Mouse (Mus musculus): Measurements from ENCODE around the gene Gm28305.

- TF ChIP-seq EP300 (IDR thresholded peaks at IDR 0.05; ENCODE audit: insufficient read depth, low read depth, low read length), result no peak
- no peak for TF ChIP-seq CTCF (IDR thresholded peaks at IDR 0.05)
These were observed 25.9 kb upstream of the Gm28305 start for GRCm38 (mm10) chr9:104014526-104014925.
